24 mouse cellular contexts compared by ENCODE assay signal in the genomic region with DNA sequence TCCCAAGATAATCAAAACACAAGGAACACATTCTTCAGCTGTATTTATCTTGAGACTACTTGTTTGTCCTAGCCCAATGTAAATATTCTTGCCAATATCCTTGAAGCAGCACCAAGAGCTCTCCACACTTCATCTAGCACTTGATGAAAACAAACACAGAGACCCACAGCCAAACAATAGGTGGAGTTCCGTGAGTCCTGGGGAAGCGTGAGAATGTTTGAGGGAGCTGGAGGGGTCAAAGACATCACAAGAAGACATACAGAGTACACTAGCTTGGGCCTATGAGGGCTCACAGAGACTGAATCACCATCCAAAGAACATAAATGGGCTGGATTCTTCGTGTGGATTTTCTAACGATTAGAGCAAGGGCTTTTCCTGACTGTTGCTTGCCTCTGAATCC.
"Had no signal": no experiment of that assay in that cellular context is flagged by ENCODE, and none has a peak within 500 bp of the region (broad histone marks: within the 10 kb centered on the region; RNA-seq: fewer than 3 reads in every experiment).

No protein-coding gene starts in this region.

- H3K9ac ChIP-seq: heart, embryonic 13.5 days; heart, embryonic 15.5 days; hindbrain, embryonic 13.5 days; hindbrain, embryonic 15.5 days; kidney, embryonic 15.5 days; limb, embryonic 13.5 days; limb, embryonic 15.5 days had no signal

- DNase-seq: gastrocnemius, postnatal 14 days; gastrocnemius, postnatal 36 days; heart, adult 11 months; heart, adult 2 months; heart, postnatal 14 days; heart, postnatal 36 days; kidney, adult 11 months; kidney, adult 2 months; kidney, adult 9 months; kidney, postnatal 14 days; kidney, postnatal 36 days; layer of hippocampus, adult 9-11 months; layer of hippocampus, postnatal 36 days; left cerebral cortex, postnatal 4 days had no signal

- H3K36me3 ChIP-seq: heart, embryonic 13.5 days; heart, embryonic 15.5 days; hindbrain, embryonic 13.5 days; hindbrain, embryonic 15.5 days; kidney, embryonic 15.5 days; limb, embryonic 13.5 days; limb, embryonic 15.5 days had no signal

- H3K27me3 ChIP-seq: heart, embryonic 13.5 days; heart, embryonic 15.5 days; hindbrain, embryonic 13.5 days; hindbrain, embryonic 15.5 days; kidney, embryonic 15.5 days; limb, embryonic 13.5 days; limb, embryonic 15.5 days had no signal

- ATAC-seq: hindbrain, postnatal 0 days had no signal

- H3K9me3 ChIP-seq: heart, embryonic 13.5 days; heart, embryonic 15.5 days; hindbrain, embryonic 13.5 days; hindbrain, embryonic 15.5 days; kidney, embryonic 15.5 days; limb, embryonic 13.5 days; limb, embryonic 15.5 days had no signal

- H3K4me1 ChIP-seq: heart, embryonic 13.5 days; heart, embryonic 15.5 days; hindbrain, embryonic 13.5 days; hindbrain, embryonic 15.5 days; kidney, embryonic 15.5 days; limb, embryonic 13.5 days; limb, embryonic 15.5 days had no signal

- H3K4me2 ChIP-seq: heart, embryonic 11.5 days; heart, embryonic 13.5 days; heart, embryonic 15.5 days; hindbrain, embryonic 13.5 days; hindbrain, embryonic 15.5 days; kidney, embryonic 15.5 days; limb, embryonic 13.5 days; limb, embryonic 15.5 days had no signal

- H3K4me3 ChIP-seq: heart, adult 2 months; heart, embryonic 13.5 days; heart, embryonic 15.5 days; hindbrain, embryonic 13.5 days; hindbrain, embryonic 15.5 days; kidney, embryonic 15.5 days; limb, embryonic 13.5 days; limb, embryonic 15.5 days had no signal

- H3K27ac ChIP-seq: heart, adult 2 months; heart, embryonic 13.5 days; heart, embryonic 15.5 days; hindbrain, embryonic 13.5 days; hindbrain, embryonic 15.5 days; hindbrain, postnatal 0 days; kidney, embryonic 15.5 days; kidney, postnatal 0 days; limb, embryonic 13.5 days; limb, embryonic 15.5 days had no signal
